Mouse (Mus musculus) kidney, postnatal 0 days (tissue): Measurements from ENCODE around the gene Rcor1. TPM values are rescaled to one million over a fixed set of nuclear protein-coding genes. Genes with fewer than 3 reads are reported as not detected.

Experiments used
- ATAC-seq: fragments of 200-750 bp; cut with Nextera tagmentation; replicated peaks from 2 replicates; pipeline ENCODE4 v1.8.0; 2017; ENCODE audit warnings: low read depth, moderate number of reproducible peaks, moderate TSS enrichment, moderate library complexity; ENCODE audit not compliant: low FRiP score
- DNase-seq: peaks from one replicate; pipeline ENCODE4 v3.0.0-alpha.2; 2016; ENCODE audit warnings: low spot score
- H3K27ac ChIP-seq: fragments of 300-500 bp; sonication (generic); 2 replicates; pipeline ENCODE4 v1.5.1; 2014; ENCODE audit warnings: mild to moderate bottlenecking
- H3K27me3 ChIP-seq: fragments of 300-500 bp; sonication (generic); 2 replicates; pipeline ENCODE4 v1.6.1; 2014; ENCODE audit warnings: low read length, mixed read lengths; ENCODE audit not compliant: insufficient read depth
- H3K36me3 ChIP-seq: fragments of 300-500 bp; sonication (generic); 2 replicates; pipeline ENCODE4 v1.6.1; 2014; ENCODE audit warnings: low read length, mixed read lengths; ENCODE audit not compliant: insufficient read depth
- H3K4me1 ChIP-seq: fragments of 300-500 bp; sonication (generic); replicated peaks from 2 replicates; pipeline ENCODE4 v1.6.1; 2014; ENCODE audit warnings: antibody characterized with exemption, low read length, mixed read lengths; ENCODE audit not compliant: insufficient read depth
- H3K4me2 ChIP-seq: fragments of 300-500 bp; sonication (generic); 2 replicates; pipeline ENCODE4 v1.6.1; 2014; ENCODE audit warnings: mild to moderate bottlenecking, low read length, moderate library complexity, mixed read lengths
- H3K4me3 ChIP-seq: fragments of 300-500 bp; sonication (generic); replicated peaks from 2 replicates; pipeline ENCODE4 v1.5.1; 2014; ENCODE audit warnings: low read depth, low read length
- H3K9ac ChIP-seq: fragments of 300-500 bp; sonication (generic); 2 replicates; pipeline ENCODE4 v1.6.1; 2014; ENCODE audit warnings: low read depth, low read length
- H3K9me3 ChIP-seq: fragments of 300-500 bp; sonication (generic); replicated peaks from 2 replicates; pipeline ENCODE4 v1.6.1; 2016; ENCODE audit warnings: low read length, inconsistent platforms, mixed read lengths
- CTCF ChIP-seq: IDR thresholded peaks from 2 replicates; pipeline ENCODE4 v1.5.1; 2016; ENCODE audit warnings: antibody characterized with exemption, low read depth, mild to moderate bottlenecking, moderate library complexity
- WGBS: fragments of 180-500 bp; shearing (Covaris S2); extraction: QIAGEN DNeasy Blood & Tissue Kit; methylation state at CpG from one replicate; pipeline ENCODE4 v1.1.7; 2014; 5-methylcytosine and 5-hydroxymethylcytosine counted together
- polyA plus RNA-seq: library from polyadenylated mRNA; unstranded; fragments of >200 nt; fragmentation: Nextera tagmentation; extraction: Ambion mirVana; gene quantifications from 2 replicates; pipeline ENCODE4 v1.2.1, GENCODE M21; 2015

Gene Rcor1
- polyA plus RNA-seq, 1 experiment from 2014 or later, result 10.1 TPM

- no peak overlapping the region for H3K9ac ChIP-seq
- DNase-seq (no peak), ATAC-seq (no peak)
- no peaks in the 10 kb centered on the region for H3K36me3 ChIP-seq
- H3K4me3 ChIP-seq, result no peak overlapping the region
- H3K27me3 ChIP-seq, result no peaks in the 10 kb centered on the region
- TF ChIP-seq CTCF, result no peak
- no peak overlapping the region for H3K4me2 ChIP-seq
- 67% methylated on average over 6 of the region's 6 CpGs for WGBS
- H3K27ac ChIP-seq, result no peak overlapping the region
- no peaks in the 10 kb centered on the region for H3K4me1 ChIP-seq
- no peaks in the 10 kb centered on the region for H3K9me3 ChIP-seq
These were observed 86.5 kb downstream of the Rcor1 start for GRCm38 (mm10) chr12:111125666-111126065.

GRCm38 (mm10) chr12:111134169-111134568 is 95.0 kb downstream of the Rcor1 start:
- TF ChIP-seq CTCF, result no peak
- DNase-seq (no peak), ATAC-seq (no peak)
- no peak overlapping the region for H3K27ac ChIP-seq
- H3K36me3 ChIP-seq, result no peaks in the 10 kb centered on the region
- no peak overlapping the region for H3K9ac ChIP-seq
- H3K4me2 ChIP-seq, result no peak overlapping the region
- no peak overlapping the region for H3K4me3 ChIP-seq
- no peaks in the 10 kb centered on the region for H3K9me3 ChIP-seq
- WGBS, result 84% methylated on average over 7 of the region's 7 CpGs
- H3K27me3 ChIP-seq, result no peaks in the 10 kb centered on the region
- peaks cover 4% of the 10 kb centered on the region; the same call in 1 of the 2 replicates for H3K4me1 ChIP-seq

- TF ChIP-seq CTCF, result no peak
- Histone ChIP-seq H3K4me1 (peaks cover 4% of the 10 kb centered on the region; the same call in 1 of the 2 replicates), H3K27ac (no peak overlapping the region), H3K36me3 (no peaks in the 10 kb centered on the region), H3K4me3 (no peak overlapping the region), H3K27me3 (no peaks in the 10 kb centered on the region), H3K4me2 (no peak overlapping the region), H3K9ac (no peak overlapping the region), H3K9me3 (no peaks in the 10 kb centered on the region)
- DNase-seq, result no peak
- WGBS, result 68% methylated on average over 19 of the region's 19 CpGs
- ATAC-seq, result no peak
These were observed 95.9 kb downstream of the Rcor1 start for GRCm38 (mm10) chr12:111134791-111135733.

GRCm38 (mm10) chr12:111135953-111136352 is 96.8 kb downstream of the Rcor1 start:
- no peak for TF ChIP-seq CTCF
- H3K4me2 ChIP-seq, result no peak overlapping the region
- H3K4me1 ChIP-seq, result peaks cover 4% of the 10 kb centered on the region; the same call in 1 of the 2 replicates
- no peak overlapping the region for H3K4me3 ChIP-seq
- H3K27me3 ChIP-seq, result no peaks in the 10 kb centered on the region
- no peaks in the 10 kb centered on the region for H3K36me3 ChIP-seq
- no peak for ATAC-seq
- DNase-seq, result no peak
- H3K9ac ChIP-seq, result no peak overlapping the region
- H3K27ac ChIP-seq, result no peak overlapping the region
- no peaks in the 10 kb centered on the region for H3K9me3 ChIP-seq
- 67% methylated on average over 3 of the region's 3 CpGs for WGBS

GRCm38 (mm10) chr12:111137079-111137478 is 97.9 kb downstream of the Rcor1 start:
- Histone ChIP-seq H3K4me2 (no peak overlapping the region), H3K4me1 (peaks cover 4% of the 10 kb centered on the region; the same call in 1 of the 2 replicates), H3K4me3 (no peak overlapping the region), H3K9ac (no peak overlapping the region), H3K27ac (no peak overlapping the region), H3K9me3 (no peaks in the 10 kb centered on the region), H3K27me3 (no peaks in the 10 kb centered on the region), H3K36me3 (no peaks in the 10 kb centered on the region)
- no peak for DNase-seq
- no peak for ATAC-seq
- peak; percentile 22; the same call in 1 of the 2 replicates for TF ChIP-seq CTCF
- WGBS, result 54% methylated on average over 2 of the region's 2 CpGs

- 17% methylated on average over 12 of the region's 12 CpGs for WGBS
- Histone ChIP-seq H3K36me3 (no peaks in the 10 kb centered on the region), H3K9me3 (no peaks in the 10 kb centered on the region), H3K27me3 (no peaks in the 10 kb centered on the region), H3K4me1 (peaks cover 19% of the 10 kb centered on the region), H3K27ac (peak overlapping the region; percentile 62; the same call in 1 of the 2 replicates), H3K4me3 (no peak overlapping the region), H3K9ac (0 out of 2 replicates have a peak overlapping the region, but pooled peaks have one; percentile 46), H3K4me2 (peak overlapping the region; percentile 36)
- TF ChIP-seq CTCF, result peak; percentile 57
- 0 out of 2 replicates have a peak, but pooled peaks have one; percentile 14 for ATAC-seq
- DNase-seq, result peak; percentile 37
These were observed 103.9 kb downstream of the Rcor1 start for GRCm38 (mm10) chr12:111143005-111143508.
